Mouse (Mus musculus) lung, postnatal 0 days (tissue): ENCODE measurements around the gene Qprt.
"Not testable (repeated sequence)": the region's sequence is repeated elsewhere in the genome, so short reads cannot be mapped to it uniquely, and the experiment has no call there.

ENCODE experiments used
- CTCF ChIP-seq: IDR thresholded peaks from 2 replicates; pipeline ENCODE4 v1.5.1; 2016; ENCODE audit warnings: antibody characterized with exemption, mild to moderate bottlenecking
- EP300 ChIP-seq: IDR thresholded peaks from 2 replicates; pipeline ENCODE4 v1.6.1; 2016; ENCODE audit warnings: antibody characterized with exemption, mild to moderate bottlenecking, control low read depth

DNA sequence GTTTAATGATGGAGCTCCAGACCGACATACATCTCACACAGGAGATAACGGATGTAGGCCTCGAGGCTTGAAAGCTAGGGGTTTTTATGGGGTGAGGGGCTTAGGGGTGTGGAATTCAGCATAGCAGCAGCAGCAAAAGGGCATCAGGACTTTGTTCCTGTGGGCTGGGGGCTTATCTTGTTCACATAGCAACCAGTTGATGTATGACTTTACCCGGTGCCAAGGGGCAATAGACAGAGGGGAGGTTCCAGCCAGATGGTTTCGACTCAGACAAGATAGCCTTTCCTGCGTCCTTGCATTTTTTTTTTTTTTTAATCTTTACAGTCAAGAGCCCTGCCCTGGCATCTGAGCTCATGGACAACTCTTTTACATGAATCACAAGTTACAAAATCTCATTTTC lies 36.3 kb downstream of the Qprt start:
- TF ChIP-seq EP300, CTCF: not testable (repeated sequence)
